1 mouse cellular context compared by ENCODE assay signal in the genomic region with DNA sequence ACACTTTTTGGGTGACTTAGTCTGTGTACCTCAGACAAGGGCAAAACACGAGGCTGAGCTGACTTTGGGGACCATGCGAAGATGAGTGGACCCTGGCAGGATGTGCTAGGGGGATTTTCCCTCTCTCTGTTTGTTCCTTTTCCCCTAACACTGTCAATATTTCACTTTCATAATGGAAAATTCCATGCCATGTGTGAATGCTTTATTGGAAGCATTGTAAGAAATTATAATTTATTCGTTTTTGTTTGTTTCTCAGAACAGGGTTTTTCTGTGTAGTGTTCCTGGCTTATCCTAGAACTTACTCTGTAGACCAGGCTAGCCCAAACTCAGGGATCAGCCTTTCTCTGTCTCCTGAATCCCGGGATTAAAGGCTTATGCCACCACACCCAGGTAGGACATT.
TF ChIP-seq lines count a peak whose summit lies in the region.

No protein-coding gene starts in this region.

TF ChIP-seq in CH12.LX, 34 proteins besides CTCF, POLR2A, EP300 and RAD21 (continued from another document):
- TF ChIP-seq MAX (IDR thresholded peaks at IDR 0.05; ENCODE audit: low read length) (peak; percentile 43; the same call in 1 of the 2 replicates), HCFC1 (IDR thresholded peaks at IDR 0.05; ENCODE audit: low read depth, low read length) (no peak), TBP (conservative IDR thresholded peaks at IDR 0.05; ENCODE audit: low read depth, low read length) (no peak), PAX5 (IDR thresholded peaks at IDR 0.05; ENCODE audit: low read length) (no peak), MEF2A (IDR thresholded peaks at IDR 0.05; ENCODE audit: borderline replicate concordance, low read depth, low read length) (0 out of 2 replicates have a peak, but pooled peaks have one; percentile 14), ZKSCAN1 (IDR thresholded peaks at IDR 0.05; ENCODE audit: borderline replicate concordance, low read depth, low read length) (no peak), CHD1 (IDR thresholded peaks at IDR 0.05; ENCODE audit: low read depth, low read length) (no peak; the same call in 1 of the 2 replicates), SMC3 (IDR thresholded peaks at IDR 0.05; ENCODE audit: low read depth, low read length) (no peak), NELFE (IDR thresholded peaks at IDR 0.05; ENCODE audit: low read depth, low read length) (no peak), IRF4 (IDR thresholded peaks at IDR 0.05; ENCODE audit: low read depth, low read length) (peak; percentile 74; the same call in 1 of the 2 replicates), MAFK (IDR thresholded peaks at IDR 0.05; ENCODE audit: insufficient replicate concordance, low read length) (no peak), TCF12 (IDR thresholded peaks at IDR 0.05; ENCODE audit: low read depth, low read length) (no peak), ZC3H11A (IDR thresholded peaks at IDR 0.05; ENCODE audit: low read depth, low read length) (no peak), E2F4 (IDR thresholded peaks at IDR 0.05; ENCODE audit: insufficient replicate concordance, low read depth, low read length) (no peak)
